Mouse (Mus musculus): Measurements from ENCODE around the gene AI661453. TPM values are rescaled to one million over a fixed set of nuclear protein-coding genes. Genes with fewer than 3 reads are reported as not detected.
A peak's percentile ranks its signal among the peaks of the same experiment; 100 is the strongest.

AI661453 gene
- polyA plus RNA-seq, 1 experiment: 1.4 TPM

DNA sequence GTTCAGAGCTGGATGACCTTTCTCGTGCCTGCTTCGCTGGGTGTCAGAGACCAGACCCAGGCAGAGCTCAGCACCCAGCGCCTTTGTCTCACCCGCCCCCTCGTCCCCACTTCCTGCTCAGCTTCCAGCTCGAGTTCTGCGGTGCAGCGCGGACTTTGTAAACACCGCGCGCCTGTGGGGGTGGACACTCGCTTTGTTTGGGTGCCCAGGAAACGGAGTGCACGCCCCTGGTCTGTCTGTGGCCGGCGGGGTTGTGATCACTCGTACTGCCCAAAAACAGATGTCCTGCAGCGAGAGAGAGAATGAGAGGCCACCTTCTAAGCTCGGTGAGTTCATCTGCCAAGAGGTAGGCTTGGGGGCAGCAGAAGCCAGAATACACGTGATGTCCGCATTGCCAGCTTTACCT, 68.5 kb downstream of the AI661453 start, which contains the start of gene Ccnd3:
Ccnd3 (plus strand) TSS at position 111 of the 406 bp plus-strand sequence.
- H3K4me1 ChIP-seq (ENCODE audit: control insufficient read depth, insufficient read depth, low read length): peaks cover 11% of the 10 kb centered on the region
- H3K4me3 ChIP-seq (ENCODE audit: insufficient read depth, low read length): peak within 1 kb of the TSS; percentile 6; the same call in 1 of the 2 replicates
- no peak within 1 kb of the TSS for H3K27ac ChIP-seq (ENCODE audit: insufficient read depth, low read length)
- TF ChIP-seq CTCF (IDR thresholded peaks at IDR 0.05; ENCODE audit: borderline replicate concordance, insufficient read depth, low read length) (no peak), POLR2A (IDR thresholded peaks at IDR 0.05; ENCODE audit: low read depth, low read length) (peak; percentile 51; the same call in 1 of the 2 replicates)

- TF ChIP-seq CTCF (IDR thresholded peaks at IDR 0.05; ENCODE audit: borderline replicate concordance, insufficient read depth, low read length): no peak
- no peak for TF ChIP-seq POLR2A (IDR thresholded peaks at IDR 0.05; ENCODE audit: low read depth, low read length)
- Histone ChIP-seq H3K4me1 (ENCODE audit: control insufficient read depth, insufficient read depth, low read length) (peaks cover 11% of the 10 kb centered on the region), H3K4me3 (ENCODE audit: insufficient read depth, low read length) (no peak overlapping the region), H3K27ac (ENCODE audit: insufficient read depth, low read length) (no peak overlapping the region)
Measured at GRCm38 (mm10) chr17:47505566-47505965, 69.2 kb downstream of the AI661453 start.

- Histone ChIP-seq H3K4me3 (ENCODE audit: insufficient read depth, low read length) (no peak overlapping the region), H3K27ac (ENCODE audit: insufficient read depth, low read length) (no peak overlapping the region), H3K4me1 (ENCODE audit: control insufficient read depth, insufficient read depth, low read length) (peaks cover 11% of the 10 kb centered on the region)
- TF ChIP-seq POLR2A (IDR thresholded peaks at IDR 0.05; ENCODE audit: low read depth, low read length) (no peak), CTCF (IDR thresholded peaks at IDR 0.05; ENCODE audit: borderline replicate concordance, insufficient read depth, low read length) (no peak)
Measured at GRCm38 (mm10) chr17:47506042-47506441, 69.6 kb downstream of the AI661453 start.

- H3K27ac ChIP-seq (ENCODE audit: insufficient read depth, low read length): no peak overlapping the region
- peaks cover 11% of the 10 kb centered on the region for H3K4me1 ChIP-seq (ENCODE audit: control insufficient read depth, insufficient read depth, low read length)
- H3K4me3 ChIP-seq (ENCODE audit: insufficient read depth, low read length): no peak overlapping the region
- TF ChIP-seq POLR2A (IDR thresholded peaks at IDR 0.05; ENCODE audit: low read depth, low read length) (no peak), CTCF (IDR thresholded peaks at IDR 0.05; ENCODE audit: borderline replicate concordance, insufficient read depth, low read length) (no peak)
Measured at GRCm38 (mm10) chr17:47506697-47507096, 70.3 kb downstream of the AI661453 start.

DNA sequence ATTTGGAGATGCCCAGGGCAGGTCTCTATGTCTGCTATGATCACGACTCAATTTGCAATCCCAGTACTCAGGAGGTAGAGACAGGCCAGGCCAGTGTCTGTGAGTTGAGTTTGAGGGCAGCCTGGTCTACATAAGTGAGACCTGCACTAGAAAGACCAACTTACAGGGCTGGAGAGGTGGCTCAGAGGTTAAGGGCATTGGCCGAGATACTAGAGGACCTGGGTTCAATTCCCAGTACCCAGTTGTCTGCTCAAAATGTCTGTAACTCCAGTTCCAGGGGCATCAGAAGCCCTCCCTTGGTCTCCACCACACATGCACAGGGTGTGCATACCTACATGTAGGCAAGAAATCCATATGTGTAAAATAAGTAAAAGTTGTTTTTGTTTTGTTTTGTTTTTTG, 71.1 kb downstream of the AI661453 start:
- TF ChIP-seq CTCF (IDR thresholded peaks at IDR 0.05; ENCODE audit: borderline replicate concordance, insufficient read depth, low read length) (no peak), POLR2A (IDR thresholded peaks at IDR 0.05; ENCODE audit: low read depth, low read length) (no peak)
- H3K4me1 ChIP-seq (ENCODE audit: control insufficient read depth, insufficient read depth, low read length): peaks cover 11% of the 10 kb centered on the region
- no peak overlapping the region for H3K27ac ChIP-seq (ENCODE audit: insufficient read depth, low read length)
- no peak overlapping the region for H3K4me3 ChIP-seq (ENCODE audit: insufficient read depth, low read length)

DNA sequence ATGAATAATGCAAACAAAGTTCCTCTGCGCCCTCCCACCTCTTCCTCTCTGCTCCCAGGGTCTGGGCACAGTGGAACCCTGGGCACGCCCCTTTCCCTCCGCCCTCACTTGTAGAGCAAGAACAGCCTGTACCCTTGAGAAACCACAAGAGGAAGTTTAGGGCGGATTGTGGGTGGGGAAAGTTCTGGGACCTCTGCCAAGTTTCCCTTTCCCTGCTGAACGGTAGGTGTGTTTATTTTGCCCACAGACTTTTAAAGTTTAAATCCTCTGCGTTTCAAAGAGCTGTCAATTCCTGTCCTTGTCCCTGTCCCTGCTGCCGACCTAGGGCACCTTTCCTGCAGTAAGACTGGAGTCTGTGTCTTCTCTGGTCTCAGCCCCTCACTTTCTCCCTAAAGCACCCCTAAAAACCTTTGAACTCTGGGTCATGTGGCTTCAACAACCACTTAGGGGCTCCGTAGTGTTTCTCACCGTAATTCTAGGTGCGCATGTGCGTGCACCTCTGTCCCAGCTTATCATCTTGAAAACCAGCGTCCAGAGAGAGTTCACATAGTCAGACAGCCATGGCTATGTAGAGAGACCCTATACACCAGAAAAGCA, 71.7 kb downstream of the AI661453 start:
- peak overlapping the region; percentile 49 for H3K27ac ChIP-seq (ENCODE audit: insufficient read depth, low read length)
- peak overlapping the region; percentile 12; the same call in 1 of the 2 replicates for H3K4me3 ChIP-seq (ENCODE audit: insufficient read depth, low read length)
- peaks cover 11% of the 10 kb centered on the region for H3K4me1 ChIP-seq (ENCODE audit: control insufficient read depth, insufficient read depth, low read length)
- no peak for TF ChIP-seq POLR2A (IDR thresholded peaks at IDR 0.05; ENCODE audit: low read depth, low read length)
- TF ChIP-seq CTCF (IDR thresholded peaks at IDR 0.05; ENCODE audit: borderline replicate concordance, insufficient read depth, low read length): no peak

- no peak for TF ChIP-seq POLR2A (IDR thresholded peaks at IDR 0.05; ENCODE audit: low read depth, low read length)
- TF ChIP-seq CTCF (IDR thresholded peaks at IDR 0.05; ENCODE audit: borderline replicate concordance, insufficient read depth, low read length): no peak
- Histone ChIP-seq H3K27ac (ENCODE audit: insufficient read depth, low read length) (no peak overlapping the region), H3K4me3 (ENCODE audit: insufficient read depth, low read length) (no peak overlapping the region), H3K4me1 (ENCODE audit: control insufficient read depth, insufficient read depth, low read length) (peaks cover 11% of the 10 kb centered on the region)
Measured at GRCm38 (mm10) chr17:47509031-47509705, 72.8 kb downstream of the AI661453 start.

DNA sequence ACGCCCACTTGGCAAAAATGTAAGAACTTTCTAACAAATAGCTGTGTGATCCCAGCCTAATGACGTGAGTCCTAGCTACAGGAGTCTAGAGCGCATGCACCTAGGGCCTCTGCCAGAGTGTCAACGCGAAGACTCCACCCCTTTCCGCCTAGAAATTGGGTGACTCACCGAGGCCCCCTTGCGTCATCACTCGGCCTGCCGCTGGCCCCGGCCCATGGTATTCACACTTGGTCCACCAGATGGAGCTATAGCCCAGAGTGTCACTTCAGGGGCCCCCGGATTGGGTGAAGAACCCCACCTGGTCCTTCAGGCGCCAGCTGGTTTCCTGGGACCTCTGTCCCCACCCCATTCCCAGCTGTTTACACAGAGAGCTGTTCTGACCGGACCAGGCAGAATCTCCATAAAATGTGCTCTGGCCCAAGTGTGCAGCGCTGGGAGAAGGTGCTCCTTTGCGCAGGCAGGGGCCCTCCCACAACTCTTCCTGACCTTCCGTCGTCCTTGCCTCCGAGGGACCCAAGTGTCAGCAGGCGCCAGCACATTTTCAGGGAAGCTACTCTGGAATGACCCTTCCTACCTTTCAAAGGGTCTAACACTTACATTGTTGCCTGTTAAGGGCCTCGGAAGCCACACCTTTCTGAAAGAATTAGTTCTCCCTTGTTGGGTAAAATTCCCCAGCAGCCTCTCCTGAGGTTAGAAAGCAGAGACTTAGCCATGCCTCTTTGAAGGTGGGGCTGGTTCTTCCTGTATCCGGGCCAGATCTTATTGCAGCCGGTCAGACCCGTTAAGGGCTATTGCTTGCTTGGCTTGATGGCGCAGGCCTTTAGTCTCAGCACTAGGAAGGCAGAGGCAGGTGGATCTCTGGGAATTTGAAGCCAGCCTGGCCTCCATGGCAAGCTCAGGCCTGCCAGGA, 75.0 kb downstream of the AI661453 start:
- Histone ChIP-seq H3K27ac (ENCODE audit: insufficient read depth, low read length) (peak overlapping the region; percentile 4; the same call in 1 of the 2 replicates), H3K4me3 (ENCODE audit: insufficient read depth, low read length) (no peak overlapping the region), H3K4me1 (ENCODE audit: control insufficient read depth, insufficient read depth, low read length) (peaks cover 4% of the 10 kb centered on the region)
- TF ChIP-seq CTCF (IDR thresholded peaks at IDR 0.05; ENCODE audit: borderline replicate concordance, insufficient read depth, low read length) (peak; percentile 59), POLR2A (IDR thresholded peaks at IDR 0.05; ENCODE audit: low read depth, low read length) (no peak; the same call in 1 of the 2 replicates)

GRCm38 (mm10) chr17:47512956-47513775, 76.8 kb downstream of the AI661453 start:
- Histone ChIP-seq H3K27ac (ENCODE audit: insufficient read depth, low read length) (no peak overlapping the region), H3K4me1 (ENCODE audit: control insufficient read depth, insufficient read depth, low read length) (peaks cover 12% of the 10 kb centered on the region), H3K4me3 (ENCODE audit: insufficient read depth, low read length) (no peak overlapping the region)
- TF ChIP-seq CTCF (IDR thresholded peaks at IDR 0.05; ENCODE audit: borderline replicate concordance, insufficient read depth, low read length): no peak
- TF ChIP-seq POLR2A (IDR thresholded peaks at IDR 0.05; ENCODE audit: low read depth, low read length): no peak

Data from embryonic fibroblast, embryonic 13.5 days (primary cell).